Mouse (Mus musculus) heart, embryonic 15.5 days (tissue): ENCODE data around the gene Ccdc34. TPM values are rescaled to one million over a fixed set of nuclear protein-coding genes. Genes with fewer than 3 reads are reported as not detected.

Experiments
- ATAC-seq: fragments of 200-750 bp; cut with Nextera tagmentation; replicated peaks from 2 replicates; pipeline ENCODE4 v1.8.0; 2017; ENCODE audit warnings: low read depth, moderate TSS enrichment; ENCODE audit not compliant: insufficient number of reproducible peaks, insufficient read depth, low FRiP score
- H3K27ac ChIP-seq: fragments of 300-500 bp; sonication (generic); 2 replicates; pipeline ENCODE4 v1.5.1; 2015; ENCODE audit warnings: mild to moderate bottlenecking, inconsistent platforms
- H3K27me3 ChIP-seq: fragments of 300-500 bp; sonication (generic); 2 replicates; pipeline ENCODE4 v1.6.1; 2015; ENCODE audit warnings: inconsistent platforms
- H3K36me3 ChIP-seq: fragments of 300-500 bp; sonication (generic); 2 replicates; pipeline ENCODE4 v1.6.1; 2015; ENCODE audit warnings: mild to moderate bottlenecking, inconsistent platforms
- H3K4me1 ChIP-seq: fragments of 300-500 bp; sonication (generic); replicated peaks from 2 replicates; pipeline ENCODE4 v1.6.1; 2015; ENCODE audit warnings: inconsistent platforms
- H3K4me2 ChIP-seq: fragments of 300-500 bp; sonication (generic); 2 replicates; pipeline ENCODE4 v1.6.1; 2015; ENCODE audit warnings: inconsistent platforms, mild to moderate bottlenecking, moderate library complexity
- H3K4me3 ChIP-seq: fragments of 300-500 bp; sonication (generic); 2 replicates; pipeline ENCODE4 v1.5.1; 2015; ENCODE audit warnings: mild to moderate bottlenecking, inconsistent platforms
- H3K9ac ChIP-seq: fragments of 300-500 bp; sonication (generic); 2 replicates; pipeline ENCODE4 v1.6.1; 2015; ENCODE audit warnings: mild to moderate bottlenecking, inconsistent platforms
- H3K9me3 ChIP-seq: fragments of 300-500 bp; sonication (generic); replicated peaks from 2 replicates; pipeline ENCODE4 v1.6.1; 2016; ENCODE audit warnings: inconsistent platforms
- WGBS: fragments of 180-500 bp; shearing (Covaris S2); methylation state at CpG from one replicate; pipeline ENCODE4 v1.1.7; 2015; ENCODE audit warnings: mixed read lengths; 5-methylcytosine and 5-hydroxymethylcytosine counted together
- polyA plus RNA-seq: library from polyadenylated mRNA; unstranded; fragments of >200 nt; fragmentation: Nextera tagmentation; extraction: Ambion mirVana; gene quantifications from 2 replicates; pipeline ENCODE4 v1.2.1, GENCODE M21; 2015

Gene Ccdc34
- polyA plus RNA-seq, 1 experiment from 2014 or later: 29.8 TPM

GRCm38 (mm10) chr2:110182248-110182647 lies 164.6 kb downstream of the Ccdc34 start:
- no peaks in the 10 kb centered on the region for H3K27me3 ChIP-seq
- H3K4me1 ChIP-seq: peaks cover 54% of the 10 kb centered on the region
- H3K4me2 ChIP-seq: no peak overlapping the region
- H3K36me3 ChIP-seq: no peaks in the 10 kb centered on the region
- peak overlapping the region; percentile 49 for H3K27ac ChIP-seq
- H3K4me3 ChIP-seq: no peak overlapping the region
- H3K9ac ChIP-seq: no peak overlapping the region
- H3K9me3 ChIP-seq: no peaks in the 10 kb centered on the region
- 45% methylated on average over 6 of the region's 6 CpGs for WGBS
- ATAC-seq: no peak

- Histone ChIP-seq H3K4me1 (peaks cover 52% of the 10 kb centered on the region), H3K27ac (peak overlapping the region; percentile 49), H3K36me3 (no peaks in the 10 kb centered on the region), H3K4me3 (no peak overlapping the region), H3K9me3 (no peaks in the 10 kb centered on the region), H3K4me2 (no peak overlapping the region), H3K9ac (no peak overlapping the region), H3K27me3 (no peaks in the 10 kb centered on the region)
- no peak for ATAC-seq
- 53% methylated on average over 4 of the region's 4 CpGs for WGBS
Measured at GRCm38 (mm10) chr2:110182795-110183486, 165.3 kb downstream of the Ccdc34 start.

DNA sequence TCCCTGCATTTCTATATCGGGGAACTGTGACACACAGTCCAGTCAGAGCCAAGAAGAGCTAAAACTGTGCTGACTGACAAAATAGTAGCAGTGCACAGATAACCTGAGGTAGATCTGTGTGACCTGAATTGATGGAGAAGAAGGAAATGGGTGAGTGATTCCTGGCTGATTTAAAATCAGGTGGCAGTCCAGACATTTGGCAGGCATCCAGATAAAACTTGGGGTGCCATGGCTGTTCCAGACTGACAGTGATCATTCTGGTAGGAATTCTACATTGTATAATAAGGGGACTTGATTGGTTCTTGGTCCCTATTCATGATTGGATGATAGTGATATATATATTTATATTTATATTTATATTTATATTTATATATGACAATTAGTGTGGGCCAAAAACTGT lies 166.5 kb downstream of the Ccdc34 start:
- no peak for ATAC-seq
- no peak overlapping the region for H3K4me2 ChIP-seq
- 85% methylated on average over 1 of the region's 1 CpGs for WGBS
- H3K27ac ChIP-seq: no peak overlapping the region
- H3K4me3 ChIP-seq: no peak overlapping the region
- H3K36me3 ChIP-seq: no peaks in the 10 kb centered on the region
- H3K9me3 ChIP-seq: no peaks in the 10 kb centered on the region
- H3K9ac ChIP-seq: no peak overlapping the region
- peaks cover 49% of the 10 kb centered on the region for H3K4me1 ChIP-seq
- H3K27me3 ChIP-seq: no peaks in the 10 kb centered on the region

DNA sequence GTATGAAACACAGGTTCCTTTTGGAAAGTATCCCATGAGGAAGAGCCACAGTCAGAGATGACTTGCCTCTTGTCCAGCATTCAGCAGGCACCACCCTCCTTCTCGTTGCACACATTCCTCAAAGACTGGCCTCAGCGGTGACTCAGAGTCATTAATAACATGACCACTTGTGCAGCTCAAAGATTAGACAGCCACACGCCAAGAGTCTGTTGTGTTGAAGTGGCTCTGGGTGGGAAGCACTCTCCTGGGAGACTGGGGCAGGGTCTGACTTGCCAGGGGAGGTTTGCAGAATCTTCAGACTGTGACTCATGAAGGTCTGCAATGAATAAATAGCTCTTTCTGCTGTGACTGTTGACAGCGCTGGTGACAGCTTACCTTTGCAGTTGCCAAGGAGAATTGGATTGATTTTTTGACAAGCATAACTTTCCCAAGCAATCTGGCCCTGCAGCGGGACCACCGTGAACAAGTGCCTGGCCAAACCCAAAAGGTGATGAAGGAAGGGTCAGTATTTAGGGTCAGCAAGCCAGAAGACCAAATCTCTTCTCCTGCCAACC lies 168.9 kb downstream of the Ccdc34 start:
- Histone ChIP-seq H3K27ac (peak overlapping the region; percentile 78), H3K4me3 (no peak overlapping the region)

DNA sequence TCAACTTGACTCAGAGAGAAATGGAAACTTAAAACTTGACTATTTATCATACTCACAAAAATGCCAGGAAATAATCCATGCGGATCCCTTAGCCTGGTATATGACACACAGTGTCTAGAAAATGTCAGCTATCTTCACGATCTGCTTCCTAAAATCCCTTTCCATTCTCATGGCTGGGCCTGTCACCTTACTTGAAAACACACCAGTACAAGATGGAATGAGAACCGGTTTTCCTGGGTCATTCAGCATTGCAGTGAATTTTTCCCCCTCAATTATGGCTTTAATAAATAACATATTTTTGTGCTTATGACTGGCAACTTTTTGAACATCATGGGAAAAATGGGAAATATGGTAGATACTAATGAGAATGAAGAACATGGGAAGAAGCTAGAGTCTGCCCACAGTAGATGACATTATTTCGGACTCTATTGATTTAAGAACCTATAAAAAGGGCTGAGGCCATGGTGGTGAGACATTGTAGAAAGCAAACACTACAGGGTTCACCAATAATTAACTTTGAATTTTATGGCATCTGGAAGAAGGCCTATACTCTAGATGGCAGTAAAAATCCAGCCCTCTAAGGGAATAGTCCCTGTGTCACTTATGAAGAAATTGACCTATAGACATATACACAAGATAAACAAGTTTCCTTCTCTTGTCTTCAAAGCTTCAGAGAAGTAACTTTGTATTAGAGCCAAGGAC lies 171.2 kb downstream of the Ccdc34 start:
- Histone ChIP-seq H3K4me3 (no peak overlapping the region), H3K9me3 (no peaks in the 10 kb centered on the region), H3K36me3 (no peaks in the 10 kb centered on the region), H3K4me1 (peaks cover 47% of the 10 kb centered on the region), H3K27me3 (0 out of 2 replicates have a peak, but pooled peaks cover 2% of the 10 kb centered on the region), H3K27ac (no peak overlapping the region), H3K4me2 (no peak overlapping the region), H3K9ac (no peak overlapping the region)
- 91% methylated on average over 4 of the region's 4 CpGs for WGBS
- ATAC-seq: no peak

More for the DNA sequence above, 168.9 kb downstream of the Ccdc34 start:
- peak; percentile 88 for ATAC-seq
- Histone ChIP-seq H3K4me1 (peaks cover 44% of the 10 kb centered on the region), H3K36me3 (no peaks in the 10 kb centered on the region), H3K27me3 (0 out of 2 replicates have a peak, but pooled peaks cover 2% of the 10 kb centered on the region), H3K4me2 (peak overlapping the region; percentile 9; the same call in 1 of the 2 replicates), H3K9me3 (no peaks in the 10 kb centered on the region), H3K9ac (no peak overlapping the region)
- 8% methylated on average over 6 of the region's 6 CpGs for WGBS

DNA sequence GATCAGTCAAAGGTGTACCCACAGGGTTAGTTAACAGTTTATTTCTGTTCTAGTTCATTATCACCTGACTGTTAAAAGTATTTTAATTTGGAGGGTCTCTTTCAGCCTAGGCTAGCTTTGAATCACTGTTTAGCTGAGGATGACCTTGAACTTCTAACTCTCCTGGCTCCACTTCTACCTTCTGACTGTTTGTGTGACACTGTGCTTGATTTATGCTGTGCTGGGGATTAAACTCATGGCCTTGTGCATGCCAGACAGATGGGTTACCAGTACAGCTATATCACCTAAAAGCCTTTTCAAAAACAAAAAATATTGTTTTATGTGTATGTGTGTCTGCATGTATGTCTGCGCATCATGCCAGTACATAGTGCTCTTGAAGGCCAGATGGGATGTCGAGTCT lies 172.8 kb downstream of the Ccdc34 start:
- no peak overlapping the region for H3K9ac ChIP-seq
- no peak overlapping the region; the same call in 1 of the 2 replicates for H3K27ac ChIP-seq
- H3K9me3 ChIP-seq: no peaks in the 10 kb centered on the region
- H3K4me1 ChIP-seq: peaks cover 43% of the 10 kb centered on the region
- no peak overlapping the region for H3K4me3 ChIP-seq
- H3K36me3 ChIP-seq: no peaks in the 10 kb centered on the region
- WGBS: 92% methylated on average over 2 of the region's 2 CpGs
- H3K27me3 ChIP-seq: 0 out of 2 replicates have a peak, but pooled peaks cover 2% of the 10 kb centered on the region
- no peak overlapping the region for H3K4me2 ChIP-seq
- no peak for ATAC-seq

DNA sequence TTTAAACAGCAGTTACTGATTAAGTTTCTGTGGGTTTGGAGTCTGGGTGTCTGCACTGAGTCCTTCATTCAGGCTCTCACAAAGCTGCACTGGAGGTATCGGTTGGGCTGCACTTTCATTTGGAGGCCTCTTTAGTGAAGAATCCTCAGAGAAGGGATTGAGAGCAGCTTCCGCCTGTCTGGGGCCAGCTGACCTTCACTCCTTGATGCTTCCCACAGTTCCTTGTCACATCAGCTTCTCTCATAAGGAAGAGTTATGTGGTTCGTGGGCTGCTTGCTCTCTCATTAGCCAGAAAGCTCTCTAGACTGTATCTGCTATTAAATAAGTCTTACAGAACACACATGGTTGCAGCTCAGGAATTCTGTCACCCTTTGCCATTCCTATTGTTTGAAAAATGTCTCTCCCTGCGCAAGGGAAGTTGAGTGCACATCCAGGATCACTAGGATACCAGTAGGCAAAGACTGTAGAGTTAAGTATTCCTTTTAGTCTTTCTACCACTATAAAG lies 173.6 kb downstream of the Ccdc34 start:
- no peak overlapping the region for H3K9ac ChIP-seq
- H3K4me2 ChIP-seq: no peak overlapping the region
- no peak overlapping the region for H3K4me3 ChIP-seq
- 62% methylated on average over 4 of the region's 4 CpGs for WGBS
- ATAC-seq: no peak
- H3K27me3 ChIP-seq: 0 out of 2 replicates have a peak, but pooled peaks cover 2% of the 10 kb centered on the region
- peaks cover 37% of the 10 kb centered on the region for H3K4me1 ChIP-seq
- no peaks in the 10 kb centered on the region for H3K9me3 ChIP-seq
- peak overlapping the region; percentile 87 for H3K27ac ChIP-seq
- H3K36me3 ChIP-seq: no peaks in the 10 kb centered on the region

DNA sequence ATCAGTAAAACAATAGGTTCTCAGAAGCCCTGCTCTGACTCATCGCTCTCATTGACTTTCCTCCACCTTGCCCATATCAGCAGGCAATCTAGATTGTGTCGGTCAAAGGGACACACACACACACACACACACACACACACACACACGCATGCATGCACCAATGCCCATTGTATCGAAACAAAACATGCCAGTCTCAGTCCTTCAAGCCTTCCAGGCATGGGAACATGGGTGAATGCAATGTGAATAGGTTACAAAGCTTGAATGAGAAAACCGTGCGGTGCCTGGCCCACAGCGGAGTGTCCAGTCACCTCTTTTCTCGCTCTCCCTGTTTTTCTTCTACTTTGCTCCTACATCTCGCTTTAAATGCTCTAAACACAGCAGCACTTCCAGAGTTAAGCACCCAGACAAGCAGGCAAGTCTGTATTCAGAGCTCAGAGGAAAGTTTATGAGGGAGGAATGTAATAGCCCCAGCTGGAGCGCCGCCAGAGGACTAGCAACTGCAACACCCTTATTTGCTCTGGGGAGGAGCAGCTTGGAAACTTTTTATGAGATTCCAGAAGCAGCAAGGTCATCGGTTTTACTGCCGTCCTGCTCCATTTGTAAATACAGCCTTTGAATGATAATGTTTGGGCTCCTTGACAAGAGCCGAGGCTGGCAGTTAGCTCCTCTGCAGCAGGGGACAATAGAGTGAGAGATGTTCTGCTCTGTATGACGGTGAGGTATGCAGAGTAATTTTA lies 174.5 kb downstream of the Ccdc34 start:
- H3K36me3 ChIP-seq: no peaks in the 10 kb centered on the region
- H3K9ac ChIP-seq: 0 out of 2 replicates have a peak overlapping the region, but pooled peaks have one; percentile 13
- peak overlapping the region; percentile 46 for H3K4me2 ChIP-seq
- H3K4me1 ChIP-seq: peaks cover 33% of the 10 kb centered on the region
- 0 out of 2 replicates have a peak, but pooled peaks cover 2% of the 10 kb centered on the region for H3K27me3 ChIP-seq
- H3K9me3 ChIP-seq: no peaks in the 10 kb centered on the region
- WGBS: 33% methylated on average over 15 of the region's 15 CpGs
- ATAC-seq: peak; percentile 65
- H3K27ac ChIP-seq: peak overlapping the region; percentile 87
- 0 out of 2 replicates have a peak overlapping the region, but pooled peaks have one; percentile 10 for H3K4me3 ChIP-seq

GRCm38 (mm10) chr2:110192702-110193312 lies 175.2 kb downstream of the Ccdc34 start:
- ATAC-seq: peak; percentile 48
- H3K27ac ChIP-seq: peak overlapping the region; percentile 87
- H3K4me2 ChIP-seq: peak overlapping the region; percentile 46
- H3K9me3 ChIP-seq: no peaks in the 10 kb centered on the region
- 0 out of 2 replicates have a peak overlapping the region, but pooled peaks have one; percentile 10 for H3K4me3 ChIP-seq
- H3K36me3 ChIP-seq: no peaks in the 10 kb centered on the region
- H3K4me1 ChIP-seq: peaks cover 30% of the 10 kb centered on the region
- 27% methylated on average over 3 of the region's 3 CpGs for WGBS
- H3K27me3 ChIP-seq: 0 out of 2 replicates have a peak, but pooled peaks cover 2% of the 10 kb centered on the region
- 0 out of 2 replicates have a peak overlapping the region, but pooled peaks have one; percentile 13 for H3K9ac ChIP-seq

DNA sequence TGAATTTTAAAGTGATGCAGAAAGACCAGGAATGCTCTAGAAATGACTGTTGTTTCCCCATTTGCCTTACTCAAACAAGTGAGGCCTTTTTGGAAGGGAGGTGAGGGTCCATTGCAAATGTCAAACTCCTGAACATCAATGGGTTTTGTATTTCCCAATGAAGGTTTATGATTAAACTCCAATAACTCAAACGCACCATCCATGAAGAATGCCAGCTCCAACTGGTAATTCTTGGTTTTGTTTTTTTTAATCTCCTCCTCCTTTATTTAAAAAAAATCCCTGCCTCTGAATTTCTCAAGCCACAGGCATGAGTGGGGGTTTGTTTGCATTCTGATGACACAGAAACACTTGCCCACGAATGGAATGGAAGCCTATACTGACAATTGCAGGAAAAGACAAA lies 178.9 kb downstream of the Ccdc34 start:
- H3K27me3 ChIP-seq: no peaks in the 10 kb centered on the region
- ATAC-seq: no peak
- H3K4me1 ChIP-seq: peaks cover 17% of the 10 kb centered on the region
- H3K4me2 ChIP-seq: no peak overlapping the region
- H3K9me3 ChIP-seq: no peaks in the 10 kb centered on the region
- WGBS: 74% methylated on average over 2 of the region's 2 CpGs
- H3K27ac ChIP-seq: no peak overlapping the region
- no peaks in the 10 kb centered on the region for H3K36me3 ChIP-seq
- no peak overlapping the region for H3K9ac ChIP-seq
- no peak overlapping the region for H3K4me3 ChIP-seq
